Mouse (Mus musculus) cerebellum, adult 2 months (tissue): ENCODE measurements around the gene Coro2b.

Source experiments
- CTCF ChIP-seq: fragments of 200-500 bp; IDR thresholded peaks from 2 replicates; pipeline ENCODE4 v1.5.1; 2011; ENCODE audit warnings: low read depth, mild to moderate bottlenecking, control low read depth, low read length, moderate library complexity, borderline replicate concordance; ENCODE audit not compliant: insufficient read depth
- POLR2A ChIP-seq: fragments of 200-500 bp; IDR thresholded peaks from 2 replicates; pipeline ENCODE4 v1.6.1; 2011; ENCODE audit warnings: low read length, control low read depth, borderline replicate concordance; ENCODE audit not compliant: insufficient read depth

- TF ChIP-seq CTCF (no peak), POLR2A (no peak)
Measured at GRCm38 (mm10) chr9:62567818-62568217, 31.0 kb upstream of the Coro2b start.
